Mouse (Mus musculus) limb, embryonic 14.5 days (tissue): ENCODE data around the gene A730009L09Rik. TPM values are rescaled to one million over a fixed set of nuclear protein-coding genes. Genes with fewer than 3 reads are reported as not detected.

Experiments
- ATAC-seq: fragments of 200-750 bp; cut with Nextera tagmentation; 2 replicates; pipeline ENCODE4 v1.8.0; 2017; ENCODE audit warnings: low read depth, moderate number of reproducible peaks, moderate TSS enrichment; ENCODE audit not compliant: low FRiP score
- DNase-seq: peaks from one replicate; pipeline ENCODE4 v3.0.0-alpha.2; 2015; ENCODE audit warnings: low spot score
- H3K27ac ChIP-seq: fragments of 300-500 bp; sonication (generic); replicated peaks from 2 replicates; pipeline ENCODE4 v1.5.1; 2014; ENCODE audit warnings: low read depth, mild to moderate bottlenecking, low read length, moderate library complexity, mixed read lengths
- H3K27me3 ChIP-seq: fragments of 300-500 bp; sonication (generic); 2 replicates; pipeline ENCODE4 v1.6.1; 2014; ENCODE audit warnings: low read length, mixed read lengths; ENCODE audit not compliant: control insufficient read depth, insufficient read depth
- H3K36me3 ChIP-seq: fragments of 300-500 bp; sonication (generic); 2 replicates; pipeline ENCODE4 v1.6.1; 2014; ENCODE audit warnings: mild to moderate bottlenecking, low read length, moderate library complexity, mixed read lengths; ENCODE audit not compliant: control insufficient read depth, insufficient read depth
- H3K4me1 ChIP-seq: fragments of 300-500 bp; sonication (generic); 2 replicates; pipeline ENCODE4 v1.6.1; 2014; ENCODE audit warnings: antibody characterized with exemption, low read length, mixed read lengths; ENCODE audit not compliant: control insufficient read depth, insufficient read depth
- H3K4me2 ChIP-seq: fragments of 300-500 bp; sonication (generic); replicated peaks from 2 replicates; pipeline ENCODE4 v1.6.1; 2014; ENCODE audit warnings: low read depth, mild to moderate bottlenecking, low read length, moderate library complexity; ENCODE audit not compliant: severe bottlenecking
- H3K4me3 ChIP-seq: fragments of 300-500 bp; sonication (generic); replicated peaks from 2 replicates; pipeline ENCODE4 v1.5.1; 2014; ENCODE audit warnings: low read length
- H3K9ac ChIP-seq: fragments of 300-500 bp; sonication (generic); 2 replicates; pipeline ENCODE4 v1.6.1; 2014; ENCODE audit warnings: mild to moderate bottlenecking, low read depth, low read length, moderate library complexity; ENCODE audit not compliant: severe bottlenecking
- H3K9me3 ChIP-seq: fragments of 300-500 bp; sonication (generic); 2 replicates; pipeline ENCODE4 v1.6.1; 2016; ENCODE audit warnings: low read length; ENCODE audit not compliant: control insufficient read depth
- POLR2A ChIP-seq: fragments of 200-500 bp; IDR thresholded peaks from 2 replicates; pipeline ENCODE4 v1.8.0; 2012; ENCODE audit warnings: inconsistent platforms, mild to moderate bottlenecking, moderate library complexity, borderline replicate concordance; ENCODE audit not compliant: insufficient read depth, insufficient read length; ENCODE audit errors: extremely low read depth
- WGBS: fragments of 180-500 bp; shearing (Covaris S2); extraction: QIAGEN DNeasy Blood & Tissue Kit; methylation state at CpG from one replicate; pipeline ENCODE4 v1.1.7; 2014; 5-methylcytosine and 5-hydroxymethylcytosine counted together
- polyA plus RNA-seq, 2 experiments: library from polyadenylated mRNA; depleted of rRNA in 1 of 2; stranded (reverse) in 1 of 2; unstranded in 1 of 2; fragments of >200 nt; fragmentation: Nextera tagmentation in 1 of 2; extraction: Ambion mirVana in 1 of 2; gene quantifications; 2 replicates each; pipeline versions ENCODE4 v1.2.1 to v1.2.3; 2012 to 2014

The A730009L09Rik gene
- polyA plus RNA-seq, 2 experiments = not detected

GRCm38 (mm10) chr16:84549122-84549521 is 34.2 kb downstream of the A730009L09Rik start:
- Histone ChIP-seq H3K4me1 (no peaks in the 10 kb centered on the region), H3K4me3 (no peak overlapping the region), H3K9me3 (no peaks in the 10 kb centered on the region), H3K4me2 (no peak overlapping the region), H3K27me3 (no peaks in the 10 kb centered on the region), H3K27ac (no peak overlapping the region), H3K9ac (no peak overlapping the region), H3K36me3 (no peaks in the 10 kb centered on the region)
- WGBS = 20% methylated on average over 9 of the region's 9 CpGs
- DNase-seq (no peak), ATAC-seq (no peak)
- no peak for TF ChIP-seq POLR2A

GRCm38 (mm10) chr16:84550445-84550844 is 35.5 kb downstream of the A730009L09Rik start:
- no peak for TF ChIP-seq POLR2A
- ATAC-seq (no peak), DNase-seq (no peak)
- Histone ChIP-seq H3K36me3 (no peaks in the 10 kb centered on the region), H3K4me3 (no peak overlapping the region), H3K9me3 (no peaks in the 10 kb centered on the region), H3K4me2 (no peak overlapping the region), H3K4me1 (no peaks in the 10 kb centered on the region), H3K9ac (no peak overlapping the region), H3K27me3 (no peaks in the 10 kb centered on the region), H3K27ac (no peak overlapping the region)
- 74% methylated on average over 5 of the region's 5 CpGs for WGBS

- 84% methylated on average over 13 of the region's 13 CpGs for WGBS
- TF ChIP-seq POLR2A = no peak
- H3K27ac ChIP-seq = no peak overlapping the region
- ATAC-seq (no peak), DNase-seq (no peak)
- H3K27me3 ChIP-seq = no peaks in the 10 kb centered on the region
- H3K4me2 ChIP-seq = no peak overlapping the region
- H3K9me3 ChIP-seq = no peaks in the 10 kb centered on the region
- H3K36me3 ChIP-seq = no peaks in the 10 kb centered on the region
- H3K9ac ChIP-seq = no peak overlapping the region
- no peak overlapping the region for H3K4me3 ChIP-seq
- H3K4me1 ChIP-seq = no peaks in the 10 kb centered on the region
Observed at GRCm38 (mm10) chr16:84553981-84554380, 39.1 kb downstream of the A730009L09Rik start.

- H3K9ac ChIP-seq = no peak overlapping the region
Observed at GRCm38 (mm10) chr16:84558113-84558917, 43.4 kb downstream of the A730009L09Rik start.

GRCm38 (mm10) chr16:84559569-84560278 is 44.8 kb downstream of the A730009L09Rik start:
- WGBS = 42% methylated on average over 9 of the region's 9 CpGs
- no peak for ATAC-seq
- H3K4me3 ChIP-seq = no peak overlapping the region

More at GRCm38 (mm10) chr16:84558113-84558917, 43.4 kb downstream of the A730009L09Rik start:
- TF ChIP-seq POLR2A = no peak
- WGBS = 61% methylated on average over 20 of the region's 20 CpGs
- DNase-seq = no peak
- H3K4me3 ChIP-seq = no peak overlapping the region
- no peaks in the 10 kb centered on the region for H3K4me1 ChIP-seq
- no peak overlapping the region for H3K27ac ChIP-seq
- H3K36me3 ChIP-seq = no peaks in the 10 kb centered on the region
- H3K4me2 ChIP-seq = no peak overlapping the region
- no peak for ATAC-seq
- no peaks in the 10 kb centered on the region for H3K9me3 ChIP-seq
- H3K27me3 ChIP-seq = no peaks in the 10 kb centered on the region

More at GRCm38 (mm10) chr16:84559569-84560278, 44.8 kb downstream of the A730009L09Rik start:
- Histone ChIP-seq H3K9me3 (no peaks in the 10 kb centered on the region), H3K27me3 (no peaks in the 10 kb centered on the region), H3K4me2 (no peak overlapping the region), H3K36me3 (no peaks in the 10 kb centered on the region), H3K27ac (no peak overlapping the region), H3K4me1 (no peaks in the 10 kb centered on the region), H3K9ac (no peak overlapping the region)
- no peak for TF ChIP-seq POLR2A
- peak; percentile 53 for DNase-seq
